24 mouse cellular contexts compared by ENCODE assay signal in the genomic region with DNA sequence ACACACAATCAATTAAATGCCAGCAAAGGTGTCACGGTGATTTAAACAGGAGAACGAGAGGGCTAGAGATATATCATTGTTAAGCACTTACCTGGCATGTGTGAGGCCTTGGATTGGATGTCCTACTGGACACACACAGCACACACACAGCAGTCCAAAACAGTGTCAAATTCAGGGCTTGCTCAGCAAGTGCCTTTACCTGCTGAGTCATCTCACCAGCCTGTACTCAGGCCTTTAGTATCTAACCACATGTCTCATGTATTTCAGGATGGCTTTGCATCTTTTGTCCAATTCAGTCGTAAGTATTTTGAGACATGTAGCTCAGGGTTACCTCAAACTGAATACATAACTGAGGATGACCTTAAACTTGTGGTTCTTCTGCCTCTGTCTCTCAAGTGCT. TPM values are rescaled to one million over a fixed set of nuclear protein-coding genes. Genes with fewer than 3 reads are reported as not detected.
"Had no signal": no experiment of that assay in that cellular context is flagged by ENCODE, and none has a peak within 500 bp of the region (broad histone marks: within the 10 kb centered on the region; RNA-seq: fewer than 3 reads in every experiment).

No protein-coding gene starts in this region.

- H3K9ac ChIP-seq: kidney, embryonic 15.5 days; limb, embryonic 13.5 days; liver, embryonic 14.5 days; liver, postnatal 0 days; lung, embryonic 14.5 days; midbrain, embryonic 13.5 days; neural tube, embryonic 13.5 days had no signal

- H3K9me3 ChIP-seq: kidney, embryonic 15.5 days; limb, embryonic 10.5 days; limb, embryonic 13.5 days; midbrain, embryonic 10.5 days; midbrain, embryonic 13.5 days; neural tube, embryonic 13.5 days had no signal

- H3K4me2 ChIP-seq: kidney, embryonic 15.5 days; limb, embryonic 13.5 days; lung, embryonic 14.5 days; midbrain, embryonic 13.5 days; neural tube, embryonic 13.5 days had no signal

- H3K27ac ChIP-seq: kidney, embryonic 15.5 days; limb, embryonic 10.5 days; limb, embryonic 13.5 days; liver, embryonic 14.5 days; macrophage; midbrain, embryonic 10.5 days; midbrain, embryonic 13.5 days; neural tube, embryonic 13.5 days had no signal

- H3K36me3 ChIP-seq: kidney, embryonic 15.5 days; limb, embryonic 10.5 days; limb, embryonic 13.5 days; midbrain, embryonic 10.5 days; midbrain, embryonic 13.5 days; neural tube, embryonic 13.5 days had no signal

- H3K4me1 ChIP-seq: limb, embryonic 10.5 days; midbrain, embryonic 10.5 days; midbrain, embryonic 13.5 days had no signal

- H3K27me3 ChIP-seq: kidney, embryonic 15.5 days; limb, embryonic 13.5 days; midbrain, embryonic 13.5 days; neural tube, embryonic 13.5 days had no signal

- H3K4me3 ChIP-seq: kidney, embryonic 15.5 days; limb, embryonic 10.5 days; limb, embryonic 13.5 days; midbrain, embryonic 10.5 days; midbrain, embryonic 13.5 days; myocyte; neural tube, embryonic 13.5 days had no signal

- ATAC-seq: liver, postnatal 0 days; lung, postnatal 0 days; midbrain, embryonic 13.5 days; midbrain, embryonic 16.5 days had no signal

- DNase-seq: kidney, adult 8-10 months; kidney, postnatal 14 days; kidney, postnatal 4 days; liver; liver, postnatal 0 days; lung, embryonic 14.5 days; retina, postnatal 1 day; right cerebral cortex, postnatal 25 days; thymus, adult 18-20 months; thymus, postnatal 36 days had no signal

RNA-seq across cellular contexts. Expression of a gene that starts 26.2 kb away (rescaled TPM):
- polyA plus RNA-seq: kidney, embryonic 15.5 days; limb, embryonic 13.5 days; liver, embryonic 14.5 days; liver, postnatal 0 days; lung, embryonic 14.5 days; lung, postnatal 0 days; midbrain, embryonic 10.5 days; midbrain, embryonic 13.5 days; midbrain, embryonic 16.5 days; myocyte; neural tube, embryonic 13.5 days; small intestine, adult 2 months; spleen, adult 2 months; stomach, embryonic 16.5 days had no signal
